Mouse (Mus musculus): Measurements from ENCODE around the gene B3gnt6. TPM values are rescaled to one million over a fixed set of nuclear protein-coding genes. Genes with fewer than 3 reads are reported as not detected.

B3gnt6 gene
- polyA plus RNA-seq (2012; rRNA removed) = 1.4 and 5.1 TPM in 2 replicates

DNA sequence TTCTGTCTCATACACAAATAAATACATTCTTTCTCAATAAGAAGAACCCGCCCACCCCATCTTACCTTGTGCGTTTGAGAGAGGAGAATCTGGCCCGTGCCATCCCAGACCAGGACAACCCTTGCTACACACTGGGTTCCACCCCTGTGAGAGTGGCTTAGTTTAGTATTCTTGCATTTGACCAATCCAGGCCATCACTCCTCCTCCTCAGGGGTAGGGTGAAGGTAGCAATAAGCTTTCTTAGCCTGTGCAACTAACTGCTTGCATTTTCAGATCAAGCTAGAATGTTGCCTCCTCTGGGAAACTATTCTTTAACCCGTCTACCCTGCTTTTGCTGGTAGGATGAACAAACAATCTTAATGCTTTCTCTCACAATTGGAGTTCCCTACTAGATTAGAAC lies at the start of gene B3gnt6:
Gene B3gnt6, minus strand, starts transcription at position 101 of the 400 bp plus-strand sequence.
- TF ChIP-seq POLR2A (IDR thresholded peaks at IDR 0.05; ENCODE audit: low read depth, low read length) = no peak
- no peak for TF ChIP-seq CTCF (IDR thresholded peaks at IDR 0.05; ENCODE audit: extremely low read depth, insufficient read length, insufficient replicate concordance, low read depth, low read length)
- H3K27me3 ChIP-seq (ENCODE audit: control insufficient read depth, insufficient read depth, low read length) = no peaks in the 10 kb centered on the region
- H3K4me3 ChIP-seq (ENCODE audit: low read depth, low read length) = no peak within 1 kb of the TSS
- WGBS = 94% methylated on average over 4 of the region's 4 CpGs
- no peaks in the 10 kb centered on the region for H3K36me3 ChIP-seq (ENCODE audit: control insufficient read depth, insufficient read depth, low read length)
- H3K4me1 ChIP-seq (ENCODE audit: control insufficient read depth, insufficient read depth, insufficient read length, low read length) = peaks cover 20% of the 10 kb centered on the region
- no peak within 1 kb of the TSS for H3K27ac ChIP-seq (ENCODE audit: insufficient read depth, low read depth, low read length)

DNA sequence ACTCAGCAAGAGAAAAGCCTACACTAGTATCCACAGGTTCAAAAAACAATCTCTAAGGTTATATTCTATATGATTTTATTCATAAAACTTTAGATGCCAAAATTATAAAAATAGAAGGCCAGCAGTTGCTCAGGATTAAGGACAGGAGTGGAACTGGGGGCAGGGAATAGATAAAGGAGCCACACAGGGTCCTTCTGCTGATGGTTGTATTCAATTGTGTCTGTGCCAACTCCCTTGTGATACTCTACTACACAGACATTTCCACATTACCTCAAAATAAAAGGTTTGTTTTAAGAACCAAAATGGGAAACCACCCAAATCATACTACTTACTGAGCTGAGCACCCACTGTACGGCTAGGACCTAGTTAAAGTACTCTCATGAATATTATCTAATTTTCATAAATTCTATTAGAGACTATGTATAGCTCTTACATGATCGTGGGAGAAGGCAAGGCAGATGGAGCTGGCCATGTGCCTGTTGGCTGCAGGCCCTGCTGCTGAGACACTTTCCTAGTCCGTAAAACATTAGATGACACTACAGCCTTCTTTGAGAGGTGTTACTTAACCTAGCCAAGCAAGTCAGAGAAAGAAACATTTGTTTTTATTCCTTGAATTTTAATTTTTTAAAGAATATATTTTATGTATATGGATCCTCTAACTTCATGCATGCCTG lies 37.5 kb upstream of the B3gnt6 start:
- TF ChIP-seq CTCF (IDR thresholded peaks at IDR 0.05; ENCODE audit: extremely low read depth, insufficient read length, insufficient replicate concordance, low read depth, low read length) (no peak), POLR2A (IDR thresholded peaks at IDR 0.05; ENCODE audit: low read depth, low read length) (no peak)
- no peaks in the 10 kb centered on the region for H3K27me3 ChIP-seq (ENCODE audit: control insufficient read depth, insufficient read depth, low read length)
- H3K4me1 ChIP-seq (ENCODE audit: control insufficient read depth, insufficient read depth, insufficient read length, low read length) = no peaks in the 10 kb centered on the region
- H3K36me3 ChIP-seq (ENCODE audit: control insufficient read depth, insufficient read depth, low read length) = peaks cover 5% of the 10 kb centered on the region
- H3K27ac ChIP-seq (ENCODE audit: insufficient read depth, low read depth, low read length) = no peak overlapping the region
- WGBS = 75% methylated on average over 3 of the region's 3 CpGs
- no peak overlapping the region for H3K4me3 ChIP-seq (ENCODE audit: low read depth, low read length)

DNA sequence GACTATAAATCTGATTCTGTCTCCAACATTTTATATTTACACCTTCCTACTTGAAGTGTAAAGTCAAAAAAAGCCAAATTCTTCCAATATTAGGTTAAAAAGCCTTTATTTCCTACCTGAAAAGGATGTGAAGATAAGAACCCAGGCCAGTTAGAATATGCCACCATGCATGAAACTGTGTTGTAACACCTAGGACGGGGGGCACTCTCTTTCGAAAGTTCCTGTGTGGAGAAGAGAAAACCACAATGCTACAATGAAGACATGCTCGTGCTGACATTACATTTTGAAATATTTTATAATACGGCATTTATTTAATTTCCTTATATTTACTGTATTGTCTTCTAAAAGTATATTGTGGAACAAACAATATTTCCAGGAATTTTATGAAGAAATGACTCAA lies 24.5 kb upstream of the B3gnt6 start:
- no peaks in the 10 kb centered on the region for H3K4me1 ChIP-seq (ENCODE audit: control insufficient read depth, insufficient read depth, insufficient read length, low read length)
- no peak overlapping the region for H3K4me3 ChIP-seq (ENCODE audit: low read depth, low read length)
- H3K27ac ChIP-seq (ENCODE audit: insufficient read depth, low read depth, low read length) = no peak overlapping the region
- no peaks in the 10 kb centered on the region for H3K27me3 ChIP-seq (ENCODE audit: control insufficient read depth, insufficient read depth, low read length)
- TF ChIP-seq POLR2A (IDR thresholded peaks at IDR 0.05; ENCODE audit: low read depth, low read length) (no peak), CTCF (IDR thresholded peaks at IDR 0.05; ENCODE audit: extremely low read depth, insufficient read length, insufficient replicate concordance, low read depth, low read length) (no peak)
- WGBS = 91% methylated on average over 4 of the region's 4 CpGs
- peaks cover 7% of the 10 kb centered on the region for H3K36me3 ChIP-seq (ENCODE audit: control insufficient read depth, insufficient read depth, low read length)

DNA sequence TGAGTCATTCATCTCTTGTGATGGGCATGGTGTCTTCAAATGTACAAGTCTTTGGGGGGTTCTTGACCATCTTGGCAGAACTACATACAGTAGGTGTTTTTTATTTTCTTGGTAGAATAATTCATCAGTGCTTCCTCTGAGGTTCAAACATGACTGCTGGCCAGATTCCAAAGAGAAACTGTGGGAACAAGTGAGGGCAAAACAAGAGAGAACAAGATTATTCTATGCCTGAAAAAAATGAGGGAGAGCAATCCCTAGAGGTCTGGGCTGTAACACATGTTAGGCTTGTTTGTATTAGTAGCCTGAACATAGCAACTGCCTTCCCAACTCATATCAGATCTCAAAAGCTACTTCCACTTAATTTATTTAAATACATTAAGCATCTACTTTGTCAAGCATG lies 17.4 kb upstream of the B3gnt6 start:
- Histone ChIP-seq H3K4me1 (ENCODE audit: control insufficient read depth, insufficient read depth, insufficient read length, low read length) (no peaks in the 10 kb centered on the region), H3K27me3 (ENCODE audit: control insufficient read depth, insufficient read depth, low read length) (no peaks in the 10 kb centered on the region), H3K4me3 (ENCODE audit: low read depth, low read length) (no peak overlapping the region), H3K27ac (ENCODE audit: insufficient read depth, low read depth, low read length) (no peak overlapping the region), H3K36me3 (ENCODE audit: control insufficient read depth, insufficient read depth, low read length) (peaks cover 4% of the 10 kb centered on the region; the same call in 1 of the 2 replicates)
- TF ChIP-seq CTCF (IDR thresholded peaks at IDR 0.05; ENCODE audit: extremely low read depth, insufficient read length, insufficient replicate concordance, low read depth, low read length) = no peak
- no peak for TF ChIP-seq POLR2A (IDR thresholded peaks at IDR 0.05; ENCODE audit: low read depth, low read length)

DNA sequence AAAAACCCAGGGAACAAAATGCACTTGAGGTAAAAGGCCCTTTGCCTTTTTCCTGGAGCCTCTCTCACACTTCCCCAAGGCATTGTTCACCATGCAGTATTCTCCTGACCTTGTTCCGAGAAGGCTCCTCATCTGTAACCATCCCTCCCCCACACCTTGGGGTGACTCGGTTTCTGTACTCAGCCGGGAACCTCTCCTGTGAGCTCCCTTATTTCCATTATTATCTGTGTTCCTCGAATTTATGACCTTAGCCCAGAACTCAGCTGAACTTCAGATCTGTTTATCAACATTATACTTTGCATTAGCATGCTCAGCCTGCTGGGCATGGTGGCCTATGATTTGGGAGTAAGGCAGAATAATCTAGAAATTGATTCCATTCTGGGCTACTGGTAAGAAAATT lies 3.7 kb upstream of the B3gnt6 start:
- H3K27me3 ChIP-seq (ENCODE audit: control insufficient read depth, insufficient read depth, low read length) = no peaks in the 10 kb centered on the region
- no peak overlapping the region for H3K4me3 ChIP-seq (ENCODE audit: low read depth, low read length)
- H3K36me3 ChIP-seq (ENCODE audit: control insufficient read depth, insufficient read depth, low read length) = no peaks in the 10 kb centered on the region
- WGBS = 27% methylated on average over 4 of the region's 4 CpGs
- peaks cover 10% of the 10 kb centered on the region; the same call in 1 of the 2 replicates for H3K4me1 ChIP-seq (ENCODE audit: control insufficient read depth, insufficient read depth, insufficient read length, low read length)
- H3K27ac ChIP-seq (ENCODE audit: insufficient read depth, low read depth, low read length) = no peak overlapping the region
- TF ChIP-seq POLR2A (IDR thresholded peaks at IDR 0.05; ENCODE audit: low read depth, low read length) (no peak), CTCF (IDR thresholded peaks at IDR 0.05; ENCODE audit: extremely low read depth, insufficient read length, insufficient replicate concordance, low read depth, low read length) (no peak)

DNA sequence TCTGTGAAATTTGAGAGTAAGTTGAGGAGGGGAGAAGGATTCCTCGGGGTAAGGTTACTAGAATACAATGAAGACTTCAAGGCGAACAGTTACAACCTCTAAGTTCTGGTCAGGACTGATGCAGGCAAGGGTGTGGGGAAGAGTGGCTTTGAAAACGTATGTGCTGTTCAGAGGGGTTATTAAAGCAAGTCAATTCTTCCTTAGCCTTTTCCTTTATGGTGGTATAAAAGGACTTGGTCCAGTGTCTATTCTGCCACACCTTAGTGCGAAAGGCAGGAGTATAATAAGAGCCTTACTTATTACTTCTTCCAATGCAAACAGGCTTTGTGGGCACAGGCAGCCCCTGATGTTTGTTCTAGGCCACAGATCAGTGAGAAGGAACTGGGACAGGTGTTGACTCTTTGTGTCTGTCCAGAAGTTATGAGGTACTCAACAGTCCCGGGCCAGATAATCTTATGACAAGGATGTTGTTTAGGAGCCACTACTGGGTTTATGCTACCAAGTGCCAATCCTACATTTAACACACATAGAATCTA lies 2.3 kb upstream of the B3gnt6 start:
- Histone ChIP-seq H3K27ac (ENCODE audit: insufficient read depth, low read depth, low read length) (0 out of 2 replicates have a peak overlapping the region, but pooled peaks have one; percentile 27), H3K27me3 (ENCODE audit: control insufficient read depth, insufficient read depth, low read length) (no peaks in the 10 kb centered on the region), H3K36me3 (ENCODE audit: control insufficient read depth, insufficient read depth, low read length) (no peaks in the 10 kb centered on the region), H3K4me3 (ENCODE audit: low read depth, low read length) (no peak overlapping the region), H3K4me1 (ENCODE audit: control insufficient read depth, insufficient read depth, insufficient read length, low read length) (peaks cover 8% of the 10 kb centered on the region; the same call in 1 of the 2 replicates)
- TF ChIP-seq POLR2A (IDR thresholded peaks at IDR 0.05; ENCODE audit: low read depth, low read length) = no peak
- no peak for TF ChIP-seq CTCF (IDR thresholded peaks at IDR 0.05; ENCODE audit: extremely low read depth, insufficient read length, insufficient replicate concordance, low read depth, low read length)
- 42% methylated on average over 5 of the region's 5 CpGs for WGBS

DNA sequence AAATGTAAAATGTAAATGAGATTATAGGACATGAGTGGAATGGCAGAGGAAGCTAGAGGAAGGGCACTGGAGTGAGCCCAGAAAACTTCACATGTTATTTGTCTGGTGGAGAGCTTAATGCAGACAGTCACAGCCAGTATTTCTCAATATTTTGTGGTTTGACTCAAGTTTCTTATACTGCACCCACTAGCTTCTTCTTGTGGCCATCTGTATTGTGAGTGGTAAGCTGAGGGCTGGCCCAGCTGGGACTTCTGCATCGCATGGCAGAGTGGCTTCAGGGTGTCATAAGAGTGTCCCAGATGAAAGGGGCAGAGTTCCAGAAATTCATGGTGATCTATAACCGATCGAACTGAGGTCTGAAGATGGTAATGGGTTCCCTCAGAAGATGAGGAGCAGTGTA lies 1.1 kb upstream of the B3gnt6 start:
- no peaks in the 10 kb centered on the region for H3K36me3 ChIP-seq (ENCODE audit: control insufficient read depth, insufficient read depth, low read length)
- H3K4me1 ChIP-seq (ENCODE audit: control insufficient read depth, insufficient read depth, insufficient read length, low read length) = peaks cover 14% of the 10 kb centered on the region; the same call in 1 of the 2 replicates
- H3K4me3 ChIP-seq (ENCODE audit: low read depth, low read length) = no peak overlapping the region
- no peak overlapping the region for H3K27ac ChIP-seq (ENCODE audit: insufficient read depth, low read depth, low read length)
- no peaks in the 10 kb centered on the region for H3K27me3 ChIP-seq (ENCODE audit: control insufficient read depth, insufficient read depth, low read length)
- no peak for TF ChIP-seq CTCF (IDR thresholded peaks at IDR 0.05; ENCODE audit: extremely low read depth, insufficient read length, insufficient replicate concordance, low read depth, low read length)
- TF ChIP-seq POLR2A (IDR thresholded peaks at IDR 0.05; ENCODE audit: low read depth, low read length) = no peak
- WGBS = 95% methylated on average over 3 of the region's 3 CpGs
